Mouse (Mus musculus): ENCODE measurements at regions not wholly inside any gene's neighbourhood (a gene's known extent, or its start where the extent isn't known, plus 50 kb on each side); places are given as distances from the start of the nearest gene placed in this dataset.
A peak's percentile ranks its signal among the peaks of the same experiment; 100 is the strongest.
"Not testable (repeated sequence)": the region's sequence is repeated elsewhere in the genome, so short reads cannot be mapped to it uniquely, and the experiment has no call there.

GRCm38 (mm10) chr3:11323101-11323500 lies 987.6 kb upstream of the Gm38303 start:
- intact Hi-C loops (cut with DNase I) = no loop called here
- DNase-seq (ENCODE audit: low spot score in 2 of 2) = no peak

GRCm38 (mm10) chr3:11293001-11293400 lies 957.5 kb upstream of the Gm38303 start:
- DNase-seq (ENCODE audit: low spot score in 2 of 2) = peak in 1 of 2 experiments; percentile 6
- intact Hi-C loops (cut with DNase I) = no loop called here

GRCm38 (mm10) chr3:11261052-11261451 lies 925.6 kb upstream of the Gm38303 start:
- intact Hi-C loops (cut with DNase I) = no loop called here
- no peak for DNase-seq (ENCODE audit: low spot score in 2 of 2)

GRCm38 (mm10) chr3:11213996-11214395 lies 878.5 kb upstream of the Gm38303 start:
- DNase-seq (ENCODE audit: low spot score in 2 of 2) = no peak
- intact Hi-C loops (cut with DNase I) = no loop called here

GRCm38 (mm10) chr3:11212921-11213648 lies 877.6 kb upstream of the Gm38303 start:
- intact Hi-C loops (cut with DNase I); DNase-seq (ENCODE audit: low spot score in 2 of 2): not testable (repeated sequence)

- DNase-seq (ENCODE audit: low spot score in 2 of 2); intact Hi-C loops (cut with DNase I): not testable (repeated sequence)
Observed at GRCm38 (mm10) chr3:11212290-11212912, 876.9 kb upstream of the Gm38303 start.

- intact Hi-C loops (cut with DNase I) = not testable (repeated sequence)
Observed at GRCm38 (mm10) chr3:11210920-11211811, 875.7 kb upstream of the Gm38303 start.

GRCm38 (mm10) chr3:11174002-11174401 lies 838.5 kb upstream of the Gm38303 start:
- DNase-seq (ENCODE audit: low spot score in 2 of 2) = no peak
- intact Hi-C loops (cut with DNase I) = no loop called here

More at GRCm38 (mm10) chr3:11210920-11211811, 875.7 kb upstream of the Gm38303 start:
- not testable (repeated sequence) for DNase-seq (ENCODE audit: low spot score in 2 of 2)

GRCm38 (mm10) chr3:11155350-11155749 lies 819.9 kb upstream of the Gm38303 start:
- peak; percentile 35 to 64 for DNase-seq (ENCODE audit: low spot score in 2 of 2)
- intact Hi-C loops (cut with DNase I) = no loop called here
